Mouse (Mus musculus) lung, adult 2 months (tissue): ENCODE measurements around the gene Heca.
"Not testable (repeated sequence)": the region's sequence is repeated elsewhere in the genome, so short reads cannot be mapped to it uniquely, and the experiment has no call there.

ENCODE experiments used
- CTCF ChIP-seq: fragments of 200-500 bp; IDR thresholded peaks from 2 replicates; pipeline ENCODE4 v1.5.1; 2011; ENCODE audit warnings: mild to moderate bottlenecking, low read length, control low read depth; ENCODE audit not compliant: insufficient read depth
- POLR2A ChIP-seq: fragments of 200-500 bp; IDR thresholded peaks from 2 replicates; pipeline ENCODE4 v1.6.1; 2011; ENCODE audit warnings: low read depth, mild to moderate bottlenecking, control low read depth, low read length, borderline replicate concordance; ENCODE audit errors: extremely low read depth

DNA sequence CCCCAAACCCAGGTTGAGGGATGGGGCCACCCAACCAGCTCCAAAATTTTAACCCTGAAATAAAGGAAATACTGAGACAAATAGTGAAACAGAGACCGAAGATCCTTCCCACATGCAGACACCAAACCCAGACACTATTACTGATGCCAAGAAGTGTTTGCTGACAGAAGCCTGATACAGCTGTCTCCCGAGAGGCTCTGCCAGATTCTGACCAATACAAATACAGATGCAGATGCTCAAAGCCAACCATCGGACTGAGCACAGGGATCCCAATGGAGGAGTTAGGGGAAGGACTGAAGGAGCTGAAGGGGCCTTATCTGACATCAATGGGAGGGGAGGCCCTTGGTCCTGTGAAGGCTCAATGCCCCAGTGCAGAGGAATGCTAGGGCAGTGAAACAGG lies 41.5 kb downstream of the Heca start:
- not testable (repeated sequence) for TF ChIP-seq CTCF, POLR2A
